ENCODE assay signal across 10 mouse cellular contexts in genomic region chr6:122786275-122786674, GRCm38 (mm10). TPM values are rescaled to one million over a fixed set of nuclear protein-coding genes. Genes with fewer than 3 reads are reported as not detected.
DNase-seq lines count a peak whose midpoint lies in the region; ATAC-seq and TF ChIP-seq lines count a peak whose summit lies in the region.
"Had no signal": no experiment of that assay in that cellular context is flagged by ENCODE, and none has a peak within 500 bp of the region (broad histone marks: within the 10 kb centered on the region; RNA-seq: fewer than 3 reads in every experiment).

No protein-coding gene starts in this region.

- intact Hi-C loops in left cerebral cortex, postnatal 4 days (cut with DNase I) = loop anchor here (2.0 to 10.0 kb wide), 2 partner anchors 45 to 121 kb away; no protein-coding TSS in a partner anchor

- no peak overlapping the region for H3K4me2 ChIP-seq in embryonic facial prominence, embryonic 11.5 days (ENCODE audit: low read depth, low read length)
- H3K4me2 ChIP-seq in hindbrain, postnatal 0 days (ENCODE audit: low read depth, low read length) = no peak overlapping the region
- no peak overlapping the region for H3K4me2 ChIP-seq in midbrain, embryonic 15.5 days
- H3K4me2 ChIP-seq: embryonic facial prominence, embryonic 15.5 days had no signal

- peak; percentile 85 for TF ChIP-seq CTCF in hindbrain, postnatal 0 days (IDR thresholded peaks at IDR 0.05; ENCODE audit: low read depth)

- WGBS in embryonic facial prominence, embryonic 11.5 days = 26% methylated on average over 5 of the region's 5 CpGs
- WGBS in hindbrain, postnatal 0 days = 21% methylated on average over 5 of the region's 5 CpGs
- WGBS in midbrain, embryonic 15.5 days = 24% methylated on average over 5 of the region's 5 CpGs

- no peaks in the 10 kb centered on the region for H3K4me1 ChIP-seq in embryonic facial prominence, embryonic 11.5 days (ENCODE audit: control insufficient read depth, insufficient read depth, low read length)
- H3K4me1 ChIP-seq in hindbrain, postnatal 0 days (ENCODE audit: insufficient read depth, low read length) = no peaks in the 10 kb centered on the region
- H3K4me1 ChIP-seq in midbrain, embryonic 15.5 days = no peaks in the 10 kb centered on the region
- H3K4me1 ChIP-seq: embryonic facial prominence, embryonic 15.5 days had no signal

- H3K4me3 ChIP-seq in embryonic facial prominence, embryonic 11.5 days (ENCODE audit: low read depth, low read length) = no peak overlapping the region
- no peak overlapping the region for H3K4me3 ChIP-seq in hindbrain, postnatal 0 days (ENCODE audit: low read length)
- H3K4me3 ChIP-seq in midbrain, embryonic 15.5 days = no peak overlapping the region
- H3K4me3 ChIP-seq: embryonic facial prominence, embryonic 15.5 days; myocyte had no signal

- H3K9me3 ChIP-seq in embryonic facial prominence, embryonic 11.5 days (replicated peaks; ENCODE audit: control insufficient read depth, low read length) = no peaks in the 10 kb centered on the region
- no peaks in the 10 kb centered on the region for H3K9me3 ChIP-seq in hindbrain, postnatal 0 days (ENCODE audit: low read length)
- H3K9me3 ChIP-seq in midbrain, embryonic 15.5 days = no peaks in the 10 kb centered on the region
- H3K9me3 ChIP-seq: embryonic facial prominence, embryonic 15.5 days had no signal

- ATAC-seq in embryonic facial prominence, embryonic 11.5 days (replicated peaks; ENCODE audit: insufficient number of reproducible peaks, low FRiP score, low TSS enrichment, low read depth) = no peak
- peak; percentile 78 for ATAC-seq in hindbrain, postnatal 0 days
- ATAC-seq in midbrain, embryonic 15.5 days (replicated peaks) = peak; percentile 85

- H3K27me3 ChIP-seq in embryonic facial prominence, embryonic 11.5 days (ENCODE audit: control insufficient read depth, insufficient read depth, low read length) = no peaks in the 10 kb centered on the region
- H3K27me3 ChIP-seq in hindbrain, postnatal 0 days (ENCODE audit: insufficient read depth, low read length) = no peaks in the 10 kb centered on the region
- H3K27me3 ChIP-seq in midbrain, embryonic 15.5 days (replicated peaks) = no peaks in the 10 kb centered on the region
- no peaks in the 10 kb centered on the region for H3K27me3 ChIP-seq in splenic B cell, adult 2 months (ENCODE audit: control insufficient read depth, insufficient read depth, low read length, poor library complexity, severe bottlenecking)
- H3K27me3 ChIP-seq: embryonic facial prominence, embryonic 15.5 days had no signal

- DNase-seq in layer of hippocampus, adult 11-12 months (ENCODE audit: low spot score) = peak; percentile 85
- no peak for DNase-seq in layer of hippocampus, adult 9-10 months (ENCODE audit: low spot score)
- DNase-seq in adrenal gland, postnatal 10 days = peak; percentile 66
- DNase-seq in embryonic facial prominence, embryonic 11.5 days (ENCODE audit: low spot score) = peak; percentile 74
- DNase-seq in hindbrain, postnatal 0 days (ENCODE audit: low spot score) = peak; percentile 90
- DNase-seq in left cerebral cortex, postnatal 4 days = peak; percentile 73
- peak; percentile 85 for DNase-seq in splenic B cell, adult 2 months (ENCODE audit: low read depth, low spot score)

- H3K27ac ChIP-seq in embryonic facial prominence, embryonic 11.5 days (replicated peaks; ENCODE audit: low read depth, low read length) = no peak overlapping the region
- H3K27ac ChIP-seq in hindbrain, postnatal 0 days = no peak overlapping the region
- H3K27ac ChIP-seq in midbrain, embryonic 15.5 days = no peak overlapping the region
- H3K27ac ChIP-seq: embryonic facial prominence, embryonic 15.5 days had no signal

- H3K9ac ChIP-seq in embryonic facial prominence, embryonic 11.5 days (replicated peaks; ENCODE audit: low read length) = no peak overlapping the region
- no peak overlapping the region for H3K9ac ChIP-seq in hindbrain, postnatal 0 days (replicated peaks; ENCODE audit: low read length)
- no peak overlapping the region for H3K9ac ChIP-seq in midbrain, embryonic 15.5 days
- H3K9ac ChIP-seq: embryonic facial prominence, embryonic 15.5 days had no signal

- H3K36me3 ChIP-seq in embryonic facial prominence, embryonic 11.5 days (replicated peaks; ENCODE audit: control insufficient read depth, insufficient read depth, low read depth, low read length) = no peaks in the 10 kb centered on the region
- no peaks in the 10 kb centered on the region for H3K36me3 ChIP-seq in hindbrain, postnatal 0 days (ENCODE audit: insufficient read depth, low read length)
- no peaks in the 10 kb centered on the region for H3K36me3 ChIP-seq in midbrain, embryonic 15.5 days (replicated peaks)
- no peaks in the 10 kb centered on the region for H3K36me3 ChIP-seq in splenic B cell, adult 2 months (ENCODE audit: control insufficient read depth, insufficient read depth, low read length, poor library complexity, severe bottlenecking)
- H3K36me3 ChIP-seq: embryonic facial prominence, embryonic 15.5 days had no signal

RNA-seq across cellular contexts. Expression of gene Slc2a3, which starts 15.2 kb away (rescaled TPM):
- 10 to 100 TPM; 10.1 to 12.9 TPM for total RNA-seq in adrenal gland, postnatal 10 days (2021)
- polyA plus RNA-seq in embryonic facial prominence, embryonic 11.5 days (2014; fragmentation: Nextera tagmentation; extraction: Ambion mirVana) = 32.7 and 35.1 TPM in 2 replicates
- 108 and 129 TPM in 2 replicates for total RNA-seq in hindbrain, postnatal 0 days (2014; rRNA removed)
- polyA plus RNA-seq in hindbrain, postnatal 0 days (2015; fragmentation: Nextera tagmentation; extraction: Ambion mirVana) = 48.9 and 49.7 TPM in 2 replicates
- total RNA-seq in left cerebral cortex, postnatal 4 days (2021) = 10 to 100 TPM; 62.9 to 73.9 TPM
- polyA plus RNA-seq in midbrain, embryonic 15.5 days (2015; fragmentation: Nextera tagmentation; extraction: Ambion mirVana) = 34.6 and 36.8 TPM in 2 replicates

RNA-seq across cellular contexts. Expression of gene Foxj2, which starts 33.4 kb away (rescaled TPM):
- 10 to 100 TPM; 16.7 to 18.5 TPM for total RNA-seq in adrenal gland, postnatal 10 days (2021)
- polyA plus RNA-seq in embryonic facial prominence, embryonic 11.5 days (2014; fragmentation: Nextera tagmentation; extraction: Ambion mirVana) = 4.0 TPM in 2 replicates
- total RNA-seq in hindbrain, postnatal 0 days (2014; rRNA removed) = 20.1 and 32.5 TPM in 2 replicates
- polyA plus RNA-seq in hindbrain, postnatal 0 days (2015; fragmentation: Nextera tagmentation; extraction: Ambion mirVana) = 5.9 and 6.9 TPM in 2 replicates
- total RNA-seq in left cerebral cortex, postnatal 4 days (2021) = 10 to 100 TPM; 29.4 to 32.7 TPM
- polyA plus RNA-seq in midbrain, embryonic 15.5 days (2015; fragmentation: Nextera tagmentation; extraction: Ambion mirVana) = 8.3 and 9.1 TPM in 2 replicates
